Mouse (Mus musculus): ENCODE measurements around the gene Sult2b1. TPM values are rescaled to one million over a fixed set of nuclear protein-coding genes. Genes with fewer than 3 reads are reported as not detected.
A peak's percentile ranks its signal among the peaks of the same experiment; 100 is the strongest.

Sult2b1 gene
- polyA plus RNA-seq (2012; rRNA removed) = 2.0 and 2.3 TPM in 2 replicates

DNA sequence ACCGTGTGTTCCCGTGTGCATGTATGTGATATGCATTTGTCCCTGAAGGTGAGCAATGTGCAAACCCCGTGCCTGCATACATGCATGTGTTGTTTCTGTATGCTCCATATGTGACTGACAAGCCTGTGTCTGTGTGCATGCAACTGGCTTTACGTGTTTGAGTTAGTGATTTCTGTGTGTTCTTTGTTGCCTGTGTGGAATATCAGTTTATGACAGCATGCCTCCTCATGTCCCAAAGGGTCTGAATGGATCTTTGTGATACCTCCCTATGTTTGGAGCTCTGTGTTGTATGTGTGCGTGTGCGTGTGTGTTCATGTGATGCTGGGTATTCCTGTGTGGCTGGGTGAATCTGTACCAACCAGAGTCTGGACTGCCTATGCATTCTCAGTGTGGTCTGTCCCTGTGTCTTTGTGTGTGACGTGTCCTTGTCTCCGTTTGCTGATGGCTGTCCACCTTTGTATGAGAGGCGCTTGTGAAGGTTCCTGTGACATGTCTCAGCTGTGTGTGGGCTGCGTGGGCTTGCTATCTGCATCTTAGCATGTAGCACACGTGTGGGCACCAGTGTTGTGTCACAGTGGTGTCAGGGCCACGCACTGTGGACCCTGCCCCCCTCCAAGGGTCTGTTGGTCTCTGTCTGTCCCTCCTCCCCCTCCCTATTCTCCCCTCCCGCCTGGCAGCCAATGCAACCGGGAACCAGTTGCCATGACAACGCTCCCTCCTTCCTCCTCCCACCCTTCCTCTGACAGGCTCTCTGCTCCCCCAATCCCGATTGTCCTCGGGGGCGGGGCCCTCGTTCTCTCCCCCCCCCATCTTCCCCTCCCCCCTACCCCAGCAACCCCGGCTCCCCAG is at the start of gene Sult2b1:
TSS of gene Sult2b1 (minus strand) at position 146 of the 849 bp plus-strand sequence.
- peak; percentile 99 for DNase-seq (ENCODE audit: low read depth)
- no peak for TF ChIP-seq CTCF (IDR thresholded peaks at IDR 0.05; ENCODE audit: borderline replicate concordance, extremely low read depth, insufficient read depth, insufficient read length)
- peak; percentile 62; the same call in 1 of the 2 replicates for TF ChIP-seq POLR2A (IDR thresholded peaks at IDR 0.05; ENCODE audit: borderline replicate concordance, extremely low read depth, insufficient read depth, insufficient read length, poor library complexity, severe bottlenecking)

GRCm38 (mm10) chr7:45833924-45834323 is 49.5 kb upstream of the Sult2b1 start:
- TF ChIP-seq POLR2A (IDR thresholded peaks at IDR 0.05; ENCODE audit: borderline replicate concordance, extremely low read depth, insufficient read depth, insufficient read length, poor library complexity, severe bottlenecking) (no peak), CTCF (IDR thresholded peaks at IDR 0.05; ENCODE audit: borderline replicate concordance, extremely low read depth, insufficient read depth, insufficient read length) (no peak)
- DNase-seq (ENCODE audit: low read depth) = no peak

- TF ChIP-seq POLR2A (IDR thresholded peaks at IDR 0.05; ENCODE audit: borderline replicate concordance, extremely low read depth, insufficient read depth, insufficient read length, poor library complexity, severe bottlenecking) = no peak
- TF ChIP-seq CTCF (IDR thresholded peaks at IDR 0.05; ENCODE audit: borderline replicate concordance, extremely low read depth, insufficient read depth, insufficient read length) = no peak
- peak; percentile 11 for DNase-seq (ENCODE audit: low read depth)
These were observed 48.8 kb upstream of the Sult2b1 start for GRCm38 (mm10) chr7:45833148-45833790.

- no peak for TF ChIP-seq CTCF (IDR thresholded peaks at IDR 0.05; ENCODE audit: borderline replicate concordance, extremely low read depth, insufficient read depth, insufficient read length)
- DNase-seq (ENCODE audit: low read depth) = no peak
These were observed 48.0 kb upstream of the Sult2b1 start for GRCm38 (mm10) chr7:45832428-45832827.

- DNase-seq (ENCODE audit: low read depth) = no peak
- TF ChIP-seq POLR2A (IDR thresholded peaks at IDR 0.05; ENCODE audit: borderline replicate concordance, extremely low read depth, insufficient read depth, insufficient read length, poor library complexity, severe bottlenecking) = no peak
- no peak for TF ChIP-seq CTCF (IDR thresholded peaks at IDR 0.05; ENCODE audit: borderline replicate concordance, extremely low read depth, insufficient read depth, insufficient read length)
These were observed 46.7 kb upstream of the Sult2b1 start for GRCm38 (mm10) chr7:45831128-45831525.

DNA sequence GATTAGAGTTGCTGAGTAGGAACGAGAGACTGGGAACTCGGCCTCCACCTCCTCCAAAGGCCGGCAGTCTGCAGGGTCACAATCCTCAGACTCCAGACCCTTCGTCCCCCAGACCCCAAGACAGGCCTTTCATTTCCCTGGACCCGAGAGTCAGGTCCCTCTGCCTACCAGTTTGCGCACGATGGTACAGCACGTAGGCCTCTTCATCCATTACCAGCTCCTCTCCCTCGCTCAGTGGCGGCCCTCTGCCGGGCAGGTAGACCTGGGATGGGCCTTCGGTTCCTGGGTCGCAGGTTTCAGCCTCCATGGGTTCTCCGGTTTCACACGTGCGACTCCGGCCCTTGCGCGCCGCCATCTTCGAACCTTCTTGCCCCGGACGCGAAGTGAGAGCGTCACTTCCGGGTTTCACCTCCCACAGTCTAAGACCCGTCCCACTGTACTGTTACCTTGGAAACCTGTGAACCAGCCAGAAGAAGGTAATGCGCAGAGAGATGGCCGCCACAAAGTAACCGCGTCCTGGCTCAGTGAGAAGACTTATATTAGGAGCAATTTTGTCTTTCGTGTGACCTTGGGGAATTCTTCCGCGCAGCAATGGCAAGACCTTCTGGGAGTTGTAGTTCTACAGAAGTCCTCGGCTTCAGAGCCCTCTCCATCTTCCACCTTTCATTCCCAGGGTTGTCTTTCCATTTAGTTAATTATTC is 46.1 kb upstream of the Sult2b1 start, which contains the start of gene Grwd1:
TSS of gene Grwd1 (minus strand) at position 518 of the 701 bp plus-strand sequence.
- peak; percentile 98 for DNase-seq (ENCODE audit: low read depth)
- peak; percentile 12; the same call in 1 of the 2 replicates for TF ChIP-seq POLR2A (IDR thresholded peaks at IDR 0.05; ENCODE audit: borderline replicate concordance, extremely low read depth, insufficient read depth, insufficient read length, poor library complexity, severe bottlenecking)
- no peak for TF ChIP-seq CTCF (IDR thresholded peaks at IDR 0.05; ENCODE audit: borderline replicate concordance, extremely low read depth, insufficient read depth, insufficient read length)

DNA sequence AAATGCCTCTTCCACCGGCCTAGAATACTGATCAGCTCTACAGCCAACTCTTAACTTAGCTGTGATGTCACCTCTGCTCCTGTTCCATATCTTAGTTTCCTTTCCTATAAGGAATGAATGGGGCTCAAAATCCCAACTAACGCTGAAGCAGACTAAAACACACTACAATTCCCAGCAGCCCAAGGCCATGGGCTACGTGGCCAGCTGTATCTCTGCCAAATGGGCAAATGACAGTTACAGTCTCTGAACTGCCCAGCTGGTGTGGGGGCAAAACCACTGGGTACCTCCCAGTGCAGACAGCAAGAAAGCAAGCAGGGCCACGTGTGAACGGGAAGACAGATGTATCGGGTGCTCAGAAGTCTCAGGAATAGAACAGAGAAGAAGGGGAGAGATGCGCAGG is 42.2 kb upstream of the Sult2b1 start:
- no peak for TF ChIP-seq CTCF (IDR thresholded peaks at IDR 0.05; ENCODE audit: borderline replicate concordance, extremely low read depth, insufficient read depth, insufficient read length)
- no peak for TF ChIP-seq POLR2A (IDR thresholded peaks at IDR 0.05; ENCODE audit: borderline replicate concordance, extremely low read depth, insufficient read depth, insufficient read length, poor library complexity, severe bottlenecking)
- DNase-seq (ENCODE audit: low read depth) = no peak

GRCm38 (mm10) chr7:45824598-45824997 is 40.1 kb upstream of the Sult2b1 start, which contains the start of gene Kcnj14:
Gene Kcnj14 (minus strand): TSS chr7:45824782.
- no peak for TF ChIP-seq POLR2A (IDR thresholded peaks at IDR 0.05; ENCODE audit: borderline replicate concordance, extremely low read depth, insufficient read depth, insufficient read length, poor library complexity, severe bottlenecking)
- no peak for TF ChIP-seq CTCF (IDR thresholded peaks at IDR 0.05; ENCODE audit: borderline replicate concordance, extremely low read depth, insufficient read depth, insufficient read length)

GRCm38 (mm10) chr7:45820913-45821312 is 36.4 kb upstream of the Sult2b1 start:
- DNase-seq (ENCODE audit: low read depth) = no peak
- TF ChIP-seq POLR2A (IDR thresholded peaks at IDR 0.05; ENCODE audit: borderline replicate concordance, extremely low read depth, insufficient read depth, insufficient read length, poor library complexity, severe bottlenecking) (no peak), CTCF (IDR thresholded peaks at IDR 0.05; ENCODE audit: borderline replicate concordance, extremely low read depth, insufficient read depth, insufficient read length) (no peak)

More at GRCm38 (mm10) chr7:45824598-45824997, 40.1 kb upstream of the Sult2b1 start, which contains the start of gene Kcnj14:
- DNase-seq (ENCODE audit: low read depth) = no peak

GRCm38 (mm10) chr7:45819843-45820242 is 35.4 kb upstream of the Sult2b1 start:
- no peak for TF ChIP-seq POLR2A (IDR thresholded peaks at IDR 0.05; ENCODE audit: borderline replicate concordance, extremely low read depth, insufficient read depth, insufficient read length, poor library complexity, severe bottlenecking)
- DNase-seq (ENCODE audit: low read depth) = no peak

GRCm38 (mm10) chr7:45815984-45816351 is 31.5 kb upstream of the Sult2b1 start:
- TF ChIP-seq CTCF (IDR thresholded peaks at IDR 0.05; ENCODE audit: borderline replicate concordance, extremely low read depth, insufficient read depth, insufficient read length) (no peak), POLR2A (IDR thresholded peaks at IDR 0.05; ENCODE audit: borderline replicate concordance, extremely low read depth, insufficient read depth, insufficient read length, poor library complexity, severe bottlenecking) (no peak)
- no peak for DNase-seq (ENCODE audit: low read depth)
